Mouse (Mus musculus): ENCODE results near the gene Arf6.

Gene Arf6

GRCm38 (mm10) chr12:69414826-69415572, 43.0 kb downstream of the Arf6 start:
- DNase-seq, result no peak

- DNase-seq, result no peak
These were observed 44.8 kb downstream of the Arf6 start for GRCm38 (mm10) chr12:69416793-69417192.

- DNase-seq, result no peak
These were observed 45.8 kb downstream of the Arf6 start for GRCm38 (mm10) chr12:69417701-69418291.

- DNase-seq, result no peak
These were observed 46.7 kb downstream of the Arf6 start for GRCm38 (mm10) chr12:69418606-69419005.

GRCm38 (mm10) chr12:69419017-69419605, 47.2 kb downstream of the Arf6 start:
- DNase-seq, result no peak

- DNase-seq, result no peak
These were observed 47.7 kb downstream of the Arf6 start for GRCm38 (mm10) chr12:69419606-69420005.

GRCm38 (mm10) chr12:69420716-69421115, 48.8 kb downstream of the Arf6 start:
- no peak for DNase-seq

DNA sequence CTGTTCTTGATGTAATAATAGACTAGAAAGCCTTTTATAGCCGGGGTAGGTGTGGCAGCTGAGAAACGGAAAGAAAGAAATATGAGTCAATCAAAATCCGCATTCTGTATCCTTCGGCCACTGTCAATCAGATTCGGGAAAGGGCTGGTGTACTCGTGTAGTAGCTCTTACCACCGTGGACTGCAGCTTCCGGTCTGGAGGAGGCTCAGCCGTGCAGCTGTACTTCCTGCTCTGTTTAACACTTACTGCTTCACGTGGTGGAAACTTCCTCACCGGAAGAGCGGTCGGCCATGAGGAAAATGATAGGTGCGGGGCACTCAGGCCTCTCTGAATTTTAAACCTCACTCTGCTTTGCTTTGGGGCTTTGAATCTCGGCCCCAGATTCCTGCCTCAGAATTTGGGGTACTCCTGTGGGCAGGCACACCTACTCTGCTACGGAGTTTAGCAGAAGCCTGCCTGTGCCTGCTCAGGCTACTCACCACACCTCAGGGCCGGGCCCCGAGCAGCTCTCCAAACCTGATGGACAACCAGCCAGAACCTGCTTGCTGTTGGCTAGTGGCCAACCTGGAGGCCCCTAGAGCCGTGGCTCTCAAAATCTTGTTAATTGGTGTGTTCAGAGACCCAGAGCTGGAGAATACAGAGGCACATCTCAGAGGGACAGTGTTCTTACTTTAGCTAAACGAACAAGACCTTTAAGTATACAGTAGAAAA, 51.0 kb downstream of the Arf6 start:
- peak; percentile 69 for DNase-seq

Data from thymus, postnatal 4 days (tissue).